Mouse (Mus musculus): Measurements from ENCODE around the gene Robo4. TPM values are rescaled to one million over a fixed set of nuclear protein-coding genes. Genes with fewer than 3 reads are reported as not detected.

The Robo4 gene
- 10.5 and 12.4 TPM in 2 replicates for polyA plus RNA-seq (2012; rRNA removed)

DNA sequence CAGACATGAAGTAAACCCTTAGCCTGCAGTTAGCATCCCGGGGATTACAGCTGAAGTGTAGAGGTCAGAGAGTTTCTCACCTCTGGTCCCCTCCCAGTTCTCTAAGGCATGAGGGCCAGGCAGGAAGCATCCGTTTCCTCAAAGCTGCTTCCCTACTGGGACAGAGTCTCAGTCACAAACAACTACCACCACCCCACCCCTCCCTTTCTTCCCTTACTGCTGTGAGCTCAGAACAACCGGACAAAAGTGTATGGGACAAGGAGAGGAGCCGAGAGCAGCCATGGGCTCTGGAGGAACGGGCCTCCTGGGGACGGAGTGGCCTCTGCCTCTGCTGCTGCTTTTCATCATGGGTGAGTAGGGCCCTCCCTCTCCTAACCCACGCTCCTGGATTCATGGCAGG is at the start of gene Robo4:
Robo4 (plus strand) TSS at position 96 of the 400 bp plus-strand sequence.
- no peak for DNase-seq (ENCODE audit: low spot score)

DNA sequence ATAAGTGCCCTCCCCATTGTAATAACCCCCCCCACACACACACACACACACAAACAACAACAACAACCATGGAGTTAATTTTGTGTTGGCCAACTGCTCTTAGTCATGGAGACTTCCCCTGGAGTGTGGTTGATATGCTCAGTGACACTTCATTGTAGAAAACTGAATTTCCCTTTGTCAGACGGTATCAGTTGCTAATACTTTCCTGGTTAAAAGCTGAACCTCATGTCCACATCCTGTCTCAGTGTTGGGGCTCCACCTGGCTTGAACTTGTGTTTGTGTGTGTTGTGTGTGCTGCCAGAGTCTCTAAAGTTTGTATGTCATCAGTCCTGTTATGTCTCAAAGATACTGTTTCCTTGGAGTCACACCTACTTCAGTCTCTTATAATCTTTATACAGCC is 47.2 kb upstream of the Robo4 start:
- no peak for DNase-seq (ENCODE audit: low spot score)

DNA sequence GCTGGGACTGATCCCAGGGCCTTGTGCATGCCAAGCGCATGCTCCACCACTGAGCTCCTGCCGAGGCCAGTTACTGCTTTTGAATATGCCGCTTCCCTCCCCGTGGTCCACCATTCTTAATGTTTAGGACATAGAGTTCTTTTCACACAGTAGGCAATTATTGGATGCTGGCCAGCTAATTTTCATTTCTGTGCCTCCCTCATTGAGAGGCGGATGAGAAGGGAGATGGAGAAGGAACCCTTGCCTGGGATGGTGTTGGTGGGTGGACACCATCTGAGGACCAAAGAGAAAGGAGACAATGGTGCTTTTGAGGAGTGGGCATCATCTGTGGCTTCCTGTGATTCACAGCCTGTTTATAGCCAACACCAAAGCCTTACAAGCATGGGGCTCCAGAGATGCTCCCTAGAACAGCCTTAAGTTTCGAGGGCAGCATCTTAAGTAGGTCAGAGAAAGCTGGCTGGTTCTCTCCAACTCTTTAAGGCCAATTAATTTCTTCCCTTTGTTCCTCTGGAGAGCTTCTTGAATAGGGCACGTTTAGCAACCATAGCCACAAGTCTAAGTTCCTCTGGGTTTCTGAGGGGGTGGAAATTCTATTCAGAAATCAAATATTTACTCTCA is 42.9 kb upstream of the Robo4 start:
- no peak for DNase-seq (ENCODE audit: low spot score)

DNA sequence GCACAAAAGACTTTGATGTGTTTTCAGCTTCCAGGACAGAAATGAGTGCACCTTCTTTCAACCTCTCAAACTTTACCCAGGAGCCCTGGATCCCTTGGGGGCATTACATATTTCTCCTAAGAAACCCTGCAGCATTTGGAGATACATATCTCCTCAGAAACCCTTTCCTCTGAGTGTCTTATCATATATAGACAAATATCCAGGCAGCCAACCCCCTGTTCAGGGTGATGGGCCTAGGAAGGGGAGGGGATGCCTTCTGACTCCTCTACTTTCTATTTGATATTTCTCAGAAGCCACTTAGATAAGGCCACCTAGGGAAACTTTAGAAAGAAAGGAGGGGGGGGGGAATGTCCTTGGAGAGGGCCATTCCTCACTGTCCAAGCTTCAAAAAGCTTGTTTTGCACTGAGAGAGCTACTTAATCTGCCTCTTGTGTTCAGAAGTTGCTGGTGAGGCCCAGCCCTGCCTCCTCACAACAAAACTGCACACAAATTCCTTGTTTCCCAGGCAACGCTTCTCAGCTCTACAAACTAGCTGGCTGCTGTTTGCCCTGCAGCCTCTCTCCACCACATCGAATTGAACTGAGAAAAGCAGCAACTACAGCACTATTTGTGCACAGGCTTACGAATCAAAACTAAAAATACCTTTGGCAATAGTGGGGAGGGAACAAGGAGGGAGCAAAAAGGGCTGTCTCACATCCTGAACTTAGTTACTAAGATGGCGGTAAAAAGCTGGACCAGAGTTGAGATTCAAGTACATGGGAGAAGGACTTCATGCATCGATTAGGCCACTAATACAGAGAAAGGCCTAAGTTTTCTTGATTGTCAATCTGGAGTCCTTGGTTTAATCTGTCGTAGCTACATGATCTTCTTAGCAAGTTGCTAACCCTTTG is 42.1 kb upstream of the Robo4 start:
- DNase-seq (ENCODE audit: low spot score), result no peak

DNA sequence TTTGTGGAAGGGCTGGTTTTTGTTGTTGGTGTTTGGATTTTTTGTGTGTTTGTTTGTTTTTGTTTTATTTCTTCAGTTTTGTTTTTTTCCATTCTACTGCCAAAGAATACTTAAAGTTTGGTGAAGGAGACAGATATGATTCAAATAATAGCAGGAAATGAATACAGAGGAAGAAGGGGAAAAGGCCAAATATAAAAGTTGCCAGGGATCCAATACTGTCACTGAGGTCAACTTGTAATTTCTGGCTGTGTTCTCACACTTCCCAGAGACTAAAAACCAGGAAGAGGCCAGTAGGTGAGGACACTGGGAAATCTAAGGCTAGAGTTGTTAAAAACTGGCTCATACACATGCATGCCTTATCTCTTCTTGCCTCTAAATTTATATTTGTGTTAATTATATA is 39.6 kb upstream of the Robo4 start:
- no peak for DNase-seq (ENCODE audit: low spot score)

DNA sequence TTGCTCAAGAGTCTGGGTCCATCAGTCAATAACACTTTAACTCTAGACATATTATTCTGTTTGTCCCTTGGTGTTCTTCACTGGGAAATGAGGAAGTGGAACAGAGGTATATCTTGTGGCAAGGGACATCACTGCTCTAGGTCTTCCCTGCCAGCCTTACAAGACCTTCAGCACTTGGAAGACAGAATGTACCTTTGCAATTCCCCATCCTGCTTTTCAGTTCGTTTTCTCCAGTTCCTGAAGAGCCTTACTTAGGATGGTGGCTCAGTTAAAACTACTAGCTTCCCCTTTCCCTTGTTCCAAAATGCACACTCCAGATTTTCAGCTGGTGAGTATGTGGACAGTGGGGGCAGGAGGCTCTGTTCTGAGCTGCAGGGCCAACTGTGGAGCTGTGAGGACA is 38.8 kb upstream of the Robo4 start:
- no peak for DNase-seq (ENCODE audit: low spot score)

DNA sequence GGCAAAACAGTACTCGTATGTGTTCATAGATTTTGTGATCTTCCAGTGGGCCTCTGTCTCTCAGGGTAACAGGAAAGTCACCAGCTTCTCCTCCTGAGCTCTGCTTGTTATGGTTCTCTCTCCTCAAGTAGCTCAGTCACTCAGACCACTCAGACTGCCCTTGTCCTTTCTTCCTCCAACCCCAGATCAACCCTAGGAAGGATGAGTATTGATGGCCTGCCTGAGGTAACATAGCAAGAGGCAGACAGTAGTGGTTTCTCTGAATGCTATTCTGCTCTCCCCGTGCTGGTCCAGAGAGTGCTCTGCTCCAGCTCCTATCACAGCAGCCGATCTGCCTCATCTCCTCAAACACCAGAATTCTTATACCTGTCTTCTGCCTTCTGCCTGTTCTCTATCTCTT is 38.1 kb upstream of the Robo4 start:
- no peak for DNase-seq (ENCODE audit: low spot score)

DNA sequence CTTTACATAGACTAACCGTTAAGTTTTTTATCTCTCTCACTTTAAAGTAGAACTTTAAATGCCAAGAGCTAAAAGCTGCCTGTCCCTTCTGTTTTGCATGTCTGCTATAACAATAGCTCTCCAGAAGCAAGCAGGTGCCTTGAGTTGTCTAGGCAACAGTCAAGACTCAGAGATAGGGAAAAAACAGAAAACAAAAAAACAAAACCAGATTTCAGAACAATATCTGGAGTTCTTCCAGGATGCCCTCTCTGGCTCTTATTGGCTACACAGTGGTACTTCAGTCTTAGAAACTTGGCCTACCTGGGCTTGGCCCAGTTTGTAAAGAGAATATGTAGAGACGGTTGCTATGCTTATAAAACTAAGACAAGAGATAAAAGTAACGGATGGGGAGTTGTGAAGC is 37.3 kb upstream of the Robo4 start:
- no peak for DNase-seq (ENCODE audit: low spot score)

DNA sequence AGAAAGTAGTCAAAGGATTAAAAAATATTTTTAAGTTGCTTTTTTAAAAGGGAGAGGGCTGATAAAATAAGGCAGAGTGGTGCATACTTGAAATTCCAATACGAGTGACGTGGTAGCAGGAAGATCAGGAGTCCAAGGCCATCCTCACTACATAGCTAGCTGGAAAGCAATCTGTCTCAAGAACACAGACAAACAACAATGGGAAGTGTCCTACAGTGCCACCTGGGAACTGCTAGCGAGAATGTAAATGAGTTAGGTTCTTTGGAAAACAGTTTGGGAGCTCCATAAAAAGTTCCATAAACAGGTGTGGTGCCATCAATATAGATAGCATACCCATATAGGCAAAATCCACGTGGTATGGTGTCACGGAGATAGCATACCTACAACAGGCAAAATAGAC is 36.0 kb upstream of the Robo4 start:
- DNase-seq (ENCODE audit: low spot score), result no peak

DNA sequence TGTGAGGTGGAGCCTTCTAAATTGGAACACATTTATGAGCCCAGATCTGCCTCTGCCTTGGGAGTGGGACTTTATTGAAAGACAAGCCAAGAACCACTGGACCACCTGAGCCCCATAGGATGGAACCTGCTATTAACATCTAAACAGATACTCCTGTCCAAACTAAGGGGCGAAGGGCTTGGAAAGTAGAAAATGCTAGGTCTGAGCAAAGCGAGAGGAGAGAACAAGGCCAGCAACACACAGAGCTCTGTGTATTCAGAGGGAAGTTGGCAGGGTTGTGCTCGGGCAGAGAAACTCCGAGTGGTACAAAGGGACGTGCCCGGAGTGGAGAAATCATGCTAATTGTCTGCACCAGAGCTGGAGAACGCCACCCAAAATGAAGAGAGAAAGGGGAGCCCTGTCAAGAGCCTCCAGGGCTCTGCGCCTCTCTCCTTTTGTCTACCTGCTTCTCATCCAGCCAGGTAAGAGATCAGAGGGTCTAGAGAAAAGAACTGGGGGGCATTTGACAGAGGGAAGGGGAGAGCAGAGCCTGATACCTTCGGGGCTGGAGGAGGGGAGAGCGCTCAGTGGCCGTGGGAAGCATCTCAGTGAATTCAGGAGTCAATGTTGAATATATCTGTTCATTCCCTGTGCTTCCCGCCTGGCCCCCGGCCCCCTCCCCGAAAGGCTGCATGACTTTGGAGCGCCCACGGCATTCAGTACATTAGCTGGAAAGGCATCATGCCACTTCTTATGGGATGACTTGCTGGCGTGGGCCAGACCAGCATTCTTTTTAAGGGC is 34.2 kb upstream of the Robo4 start, which contains the start of gene Hepacam:
Hepacam (plus strand) TSS at position 51 of the 780 bp plus-strand sequence.
- no peak for DNase-seq (ENCODE audit: low spot score)

DNA sequence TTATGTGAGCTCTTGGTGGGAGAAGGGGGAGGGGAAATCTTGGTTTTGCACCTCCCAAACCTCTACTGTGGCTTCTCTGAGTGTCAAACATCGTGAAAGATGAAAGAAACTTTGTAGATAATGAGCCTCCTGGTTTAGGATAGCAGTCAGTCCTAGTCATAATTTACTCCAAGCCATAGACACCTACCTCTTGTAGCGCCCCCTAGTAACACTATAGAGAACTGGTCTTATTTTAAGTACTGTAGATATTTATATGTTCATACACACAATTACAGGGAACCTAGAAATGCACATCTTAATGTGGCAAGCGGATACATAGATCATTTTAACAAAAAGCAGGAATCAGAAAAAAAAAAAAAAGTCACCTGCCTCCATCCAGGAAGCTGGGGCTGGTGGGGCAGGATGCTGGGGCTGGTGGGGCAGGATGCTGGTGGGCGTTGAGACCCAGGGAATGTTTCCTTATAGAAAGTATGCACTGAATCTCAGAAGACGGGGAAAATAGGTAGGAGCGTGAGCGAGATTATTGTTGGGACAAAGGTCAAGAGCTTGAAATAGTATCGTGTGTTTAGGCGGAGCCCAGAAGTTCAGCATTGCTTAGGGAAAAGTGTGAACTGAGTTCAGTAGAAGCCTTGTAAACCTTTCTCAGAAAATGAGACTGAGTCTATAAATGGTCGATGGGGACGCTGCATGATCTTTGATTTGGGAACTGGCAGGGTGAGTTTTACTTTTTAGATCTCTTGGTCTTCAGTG is 33.4 kb upstream of the Robo4 start:
- DNase-seq (ENCODE audit: low spot score), result no peak

DNA sequence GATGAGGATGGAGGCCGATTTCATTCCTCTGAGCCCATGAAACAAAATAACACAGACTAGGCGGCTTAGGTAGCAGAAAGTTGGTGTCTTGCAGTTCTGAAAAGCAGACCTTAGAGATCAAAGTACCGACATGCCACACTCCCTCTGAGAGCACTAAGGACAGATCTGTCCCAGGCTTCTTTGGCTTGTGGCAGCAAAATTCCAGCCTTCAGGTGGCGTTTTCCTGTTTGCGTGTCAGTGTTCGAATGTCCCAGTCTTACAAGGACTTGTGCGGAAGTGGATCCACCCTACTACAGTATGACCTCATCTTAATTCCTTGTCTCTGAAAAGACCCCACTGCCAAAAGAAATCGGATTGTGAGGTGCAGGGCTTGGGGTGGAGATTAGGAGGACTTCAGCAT is 32.8 kb upstream of the Robo4 start:
- DNase-seq (ENCODE audit: low spot score), result no peak

DNA sequence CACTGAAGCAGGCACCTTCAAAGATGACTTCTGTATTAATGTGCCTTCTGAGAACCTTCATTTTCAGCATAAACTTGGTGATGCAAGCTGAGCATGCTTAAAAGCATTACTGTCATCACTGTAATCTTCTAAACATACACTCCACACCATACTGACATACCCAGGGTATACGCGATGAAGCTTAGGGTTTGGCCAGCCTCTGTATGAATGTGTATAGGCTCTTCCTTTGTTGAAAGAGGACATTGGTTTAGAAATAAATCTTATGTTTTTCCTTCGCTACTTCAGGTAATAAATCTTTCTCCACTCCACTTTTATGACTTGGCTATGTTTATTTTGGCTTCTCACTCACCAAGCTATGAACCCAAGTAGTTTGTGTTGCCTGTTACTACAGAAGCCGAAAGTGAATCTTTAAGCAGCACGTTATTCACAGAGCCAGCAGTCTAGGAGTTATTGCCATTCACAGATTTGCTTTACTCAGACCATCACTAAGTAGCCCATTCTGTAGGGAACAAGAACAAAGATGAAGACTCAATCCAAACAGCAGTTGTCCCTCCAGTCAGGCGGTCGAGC is 30.4 kb upstream of the Robo4 start:
- DNase-seq (ENCODE audit: low spot score), result no peak

DNA sequence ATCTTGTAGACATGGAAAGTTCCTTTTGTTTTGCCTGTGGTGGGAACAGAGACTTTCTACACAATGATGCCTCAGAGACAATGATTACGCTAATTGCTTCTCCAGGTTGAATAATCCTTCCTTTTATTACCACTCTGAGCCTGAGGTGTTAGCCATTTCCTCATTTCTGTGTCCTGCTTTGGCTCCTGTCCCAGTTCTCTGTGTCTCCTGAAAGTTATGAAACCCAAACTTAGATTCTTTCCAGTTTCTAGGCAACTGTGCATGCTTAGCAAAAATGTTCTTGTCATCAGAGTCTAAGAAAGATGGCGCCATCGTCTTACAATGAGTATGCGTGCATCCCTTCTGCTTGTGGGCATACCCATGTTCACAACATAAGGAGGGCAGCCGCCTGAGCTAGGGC is 26.0 kb upstream of the Robo4 start:
- DNase-seq (ENCODE audit: low spot score), result no peak

DNA sequence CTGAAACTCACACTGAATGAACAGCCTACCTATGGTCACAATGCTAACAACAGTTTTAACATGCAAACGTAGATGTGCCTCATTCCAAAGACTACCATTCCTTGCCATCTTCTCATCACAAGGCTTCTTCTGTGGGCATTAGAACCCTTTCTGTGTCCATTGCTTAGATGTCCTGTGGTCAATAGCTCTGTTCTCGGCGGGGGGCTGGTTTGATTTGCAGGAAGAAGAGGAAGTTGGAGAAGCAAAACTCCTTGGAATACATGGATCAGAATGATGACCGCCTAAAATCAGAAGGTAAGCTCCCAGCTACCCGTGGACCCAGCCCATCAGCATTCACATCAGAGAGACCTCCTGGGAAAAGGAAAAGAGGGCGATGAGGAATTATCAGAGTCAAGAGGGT is 18.5 kb upstream of the Robo4 start:
- no peak for DNase-seq (ENCODE audit: low spot score)

DNA sequence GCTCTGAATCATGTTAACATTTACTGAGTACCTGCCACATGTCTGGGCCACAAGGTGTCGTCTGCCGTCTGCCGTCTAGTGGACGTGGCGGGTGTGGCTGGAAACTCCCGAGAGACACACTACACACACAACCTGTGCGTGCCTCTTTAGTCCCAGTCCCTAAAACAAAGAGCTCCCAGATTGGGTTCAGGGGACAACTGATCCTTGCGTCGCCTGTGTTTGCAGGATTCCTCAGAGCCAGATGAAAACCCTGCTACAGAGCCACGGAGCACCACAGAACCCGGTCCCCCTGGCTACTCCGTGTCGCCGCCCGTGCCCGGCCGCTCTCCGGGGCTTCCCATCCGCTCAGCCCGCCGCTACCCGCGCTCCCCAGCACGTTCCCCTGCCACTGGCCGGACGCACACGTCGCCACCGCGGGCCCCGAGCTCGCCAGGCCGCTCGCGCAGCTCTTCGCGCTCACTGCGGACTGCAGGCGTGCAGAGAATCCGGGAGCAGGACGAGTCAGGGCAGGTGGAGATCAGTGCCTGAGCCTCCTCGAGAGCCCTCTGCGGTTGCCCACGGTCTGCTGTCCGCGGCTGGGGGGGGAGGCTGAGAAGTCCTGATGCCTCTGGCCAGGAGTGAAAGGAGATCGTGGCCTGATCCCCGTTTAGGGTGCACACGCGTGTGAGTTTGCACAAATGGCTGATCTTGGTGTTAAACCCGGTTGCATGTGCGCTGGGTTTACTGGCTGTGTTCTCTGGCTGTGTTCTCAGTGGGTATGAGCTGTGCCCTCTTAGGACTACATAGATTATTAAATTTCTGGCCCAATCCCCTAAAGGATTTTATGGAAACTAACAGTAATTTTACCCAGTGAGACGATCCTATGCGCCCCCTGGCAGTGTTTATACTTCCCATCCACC is 17.2 kb upstream of the Robo4 start:
- no peak for DNase-seq (ENCODE audit: low spot score)

DNA sequence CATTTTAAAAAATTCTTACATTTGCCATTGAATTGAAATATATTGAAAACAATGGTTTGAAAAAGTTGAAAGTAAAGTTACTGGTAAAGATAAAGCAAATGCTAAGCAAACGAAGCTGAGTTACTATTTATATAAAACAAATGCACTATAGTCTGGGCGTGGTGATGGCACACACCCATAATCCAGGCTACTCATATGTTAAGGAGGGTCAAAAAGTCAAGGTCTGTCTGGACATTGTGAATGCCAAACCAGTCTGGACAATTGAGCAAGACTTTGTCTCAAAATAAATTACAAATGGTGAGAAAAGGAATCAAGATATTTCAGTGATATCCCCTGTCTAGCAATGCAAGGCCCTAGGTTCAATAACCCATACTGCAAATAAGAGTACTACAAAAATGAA is 10.8 kb upstream of the Robo4 start:
- DNase-seq (ENCODE audit: low spot score), result no peak

DNA sequence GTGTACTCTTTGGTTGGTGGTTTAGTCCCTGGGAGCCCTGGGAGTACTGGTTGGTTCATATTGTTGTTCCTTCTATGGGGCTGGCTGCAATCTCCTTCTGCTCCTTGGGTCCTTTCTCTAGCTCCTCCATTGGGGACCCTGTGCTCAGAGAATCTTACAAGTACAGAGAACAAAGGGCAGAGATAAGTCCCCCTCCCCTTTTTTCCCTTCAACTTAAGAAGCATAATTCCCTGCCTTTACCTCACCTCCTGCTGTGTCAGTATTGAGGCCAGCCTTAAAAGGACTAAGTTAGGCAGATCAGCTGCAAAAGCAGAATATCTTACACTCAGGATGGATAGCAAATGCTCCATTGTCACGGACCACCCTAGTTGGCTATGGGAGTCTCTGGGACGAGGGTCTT is 9.6 kb upstream of the Robo4 start:
- DNase-seq (ENCODE audit: low spot score), result no peak

DNA sequence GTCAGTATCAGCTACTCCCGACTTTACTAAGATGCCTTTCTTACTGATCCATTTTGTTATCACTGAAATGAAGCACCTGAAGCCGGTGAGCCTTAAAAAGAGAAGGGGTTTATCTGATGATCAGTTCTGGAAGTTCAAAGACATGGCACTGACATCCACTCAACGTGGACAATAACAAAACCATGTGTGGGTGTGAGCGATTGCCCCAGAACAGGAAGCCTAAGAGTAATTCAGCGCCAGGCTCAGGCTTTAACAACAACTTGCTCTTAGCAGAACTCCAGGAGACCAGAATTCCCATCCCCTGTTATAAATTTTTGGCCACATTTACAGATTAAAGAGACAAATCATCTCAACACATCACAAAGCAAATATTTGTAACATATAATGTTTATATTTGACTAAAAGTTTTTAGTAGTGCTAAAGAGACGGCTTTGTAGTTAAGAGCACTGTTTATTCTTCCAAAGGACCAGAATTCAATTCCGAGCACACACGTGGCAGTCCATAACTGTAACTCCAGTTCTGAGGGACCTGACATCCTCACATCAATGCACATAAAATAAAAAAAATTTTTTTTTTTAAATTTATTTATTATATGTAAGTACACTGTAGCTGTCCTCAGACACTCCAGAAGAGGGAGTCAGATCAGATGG is 8.1 kb upstream of the Robo4 start:
- no peak for DNase-seq (ENCODE audit: low spot score)

DNA sequence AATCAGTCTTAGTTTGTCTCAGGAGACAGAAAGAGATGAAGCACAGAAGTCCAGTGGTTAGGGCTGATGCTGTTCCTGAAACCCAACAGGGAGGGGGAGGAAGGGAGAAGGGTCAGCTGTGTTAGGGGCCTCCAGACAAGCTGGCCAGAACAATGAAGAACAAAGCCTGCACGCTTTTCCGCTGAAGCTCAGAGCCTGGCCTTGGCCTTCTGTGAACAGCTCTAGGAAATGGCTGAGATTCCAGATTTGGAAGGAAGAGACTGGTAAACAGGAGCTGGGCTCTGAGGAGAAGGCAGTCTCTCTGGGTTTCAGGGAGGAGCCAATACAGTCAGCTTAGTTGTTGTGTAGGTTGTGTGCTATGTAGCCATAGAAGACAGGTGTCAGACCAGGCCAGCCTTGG is 1.1 kb upstream of the Robo4 start:
- DNase-seq (ENCODE audit: low spot score), result no peak

Measured in urinary bladder, adult 2 months (tissue).